Mouse (Mus musculus): ENCODE measurements around the gene Cpne5. TPM values are rescaled to one million over a fixed set of nuclear protein-coding genes. Genes with fewer than 3 reads are reported as not detected.

The Cpne5 gene
- total and polyA plus RNA-seq, 3 experiments = 0.19 to 1.0 TPM; not detected in 1

- no peak for DNase-seq (ENCODE audit: low read depth, low spot score)
- Histone ChIP-seq H3K9ac (ENCODE audit: control insufficient read depth, low read depth, low read length, poor library complexity, severe bottlenecking) (no peak overlapping the region), H3K27ac (ENCODE audit: control insufficient read depth, low read depth, low read length) (no peak overlapping the region), H3K4me3 (ENCODE audit: control insufficient read depth in 1 of 2, insufficient read depth in 1 of 2, low read depth in 2 of 2, low read length in 2 of 2) (no peak overlapping the region), H3K4me1 (ENCODE audit: control insufficient read depth in 1 of 2, insufficient read depth in 2 of 2, low read length in 2 of 2) (0 out of 4 replicates have a peak, but pooled peaks cover 0 to 3% of the 10 kb centered on the region in 2 experiments), H3K9me3 (replicated peaks; ENCODE audit: insufficient read depth, low read length) (no peaks in the 10 kb centered on the region), H3K27me3 (ENCODE audit: control insufficient read depth in 1 of 2, insufficient read depth in 2 of 2, low read length in 2 of 2) (no peaks in the 10 kb centered on the region), H3K36me3 (ENCODE audit: control insufficient read depth in 1 of 2, insufficient read depth in 2 of 2, low read length in 2 of 2) (no peaks in the 10 kb centered on the region), H3K79me2 (ENCODE audit: control insufficient read depth, insufficient read depth, low read length, poor library complexity) (no peaks in the 10 kb centered on the region)
- TF ChIP-seq TAL1 (IDR thresholded peaks at IDR 0.05; ENCODE audit: low read length) (no peak), POLR2AphosphoS5 (IDR thresholded peaks at IDR 0.05; ENCODE audit: borderline replicate concordance, low read depth, low read length) (no peak), ZMIZ1 (IDR thresholded peaks at IDR 0.05; ENCODE audit: low read depth, low read length) (no peak), ZC3H11A (IDR thresholded peaks at IDR 0.05; ENCODE audit: low read depth, low read length) (no peak), RCOR1 (IDR thresholded peaks at IDR 0.05; ENCODE audit: low read depth, low read length) (no peak), JUND (IDR thresholded peaks at IDR 0.05; ENCODE audit: low read depth, low read length) (no peak), ZKSCAN1 (IDR thresholded peaks at IDR 0.05; ENCODE audit: low read depth, low read length) (no peak), GABPA (IDR thresholded peaks at IDR 0.05; ENCODE audit: low read depth, low read length) (no peak), MYC (IDR thresholded peaks at IDR 0.05; ENCODE audit: low read depth, low read length) (no peak), CHD1 (IDR thresholded peaks at IDR 0.05; ENCODE audit: low read depth, low read length) (no peak), EP300 (IDR thresholded peaks at IDR 0.05; ENCODE audit: low read depth in 1 of 2, low read length in 2 of 2) (no peak)
These were observed 115.2 kb downstream of the Cpne5 start for GRCm38 (mm10) chr17:29122817-29123216.

DNA sequence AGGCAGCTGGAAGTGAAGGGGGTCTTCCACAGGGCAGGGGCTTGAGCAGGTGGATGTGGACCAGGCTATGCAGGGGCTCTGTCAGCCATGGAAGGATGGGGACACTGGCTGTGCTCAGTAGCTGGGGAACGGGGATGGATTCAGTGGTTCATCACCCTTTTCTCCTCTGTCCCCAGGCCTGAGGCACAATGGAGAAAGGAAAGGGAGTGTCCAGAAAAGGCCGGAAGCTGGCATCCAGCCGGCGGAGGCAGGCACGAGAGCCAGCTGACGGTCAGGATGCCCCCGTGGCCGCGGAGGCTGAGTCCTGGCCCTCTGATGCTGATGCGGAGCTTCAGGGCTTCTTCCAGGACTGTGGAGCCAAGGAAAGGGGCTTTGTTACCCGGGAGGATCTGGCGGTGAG is 117.3 kb downstream of the Cpne5 start:
- Histone ChIP-seq H3K79me2 (ENCODE audit: control insufficient read depth, insufficient read depth, low read length, poor library complexity) (no peaks in the 10 kb centered on the region), H3K9me3 (replicated peaks; ENCODE audit: insufficient read depth, low read length) (no peaks in the 10 kb centered on the region), H3K4me3 (ENCODE audit: control insufficient read depth in 1 of 2, insufficient read depth in 1 of 2, low read depth in 2 of 2, low read length in 2 of 2) (no peak overlapping the region), H3K27me3 (ENCODE audit: control insufficient read depth in 1 of 2, insufficient read depth in 2 of 2, low read length in 2 of 2) (no peaks in the 10 kb centered on the region), H3K4me1 (ENCODE audit: control insufficient read depth in 1 of 2, insufficient read depth in 2 of 2, low read length in 2 of 2) (0 out of 4 replicates have a peak, but pooled peaks cover 0 to 3% of the 10 kb centered on the region in 2 experiments), H3K9ac (ENCODE audit: control insufficient read depth, low read depth, low read length, poor library complexity, severe bottlenecking) (no peak overlapping the region), H3K36me3 (ENCODE audit: control insufficient read depth in 1 of 2, insufficient read depth in 2 of 2, low read length in 2 of 2) (no peaks in the 10 kb centered on the region), H3K27ac (ENCODE audit: control insufficient read depth, low read depth, low read length) (no peak overlapping the region)
- TF ChIP-seq GATA1 (IDR thresholded peaks at IDR 0.05; ENCODE audit: low read depth, low read length) = no peak
- no peak for TF ChIP-seq BHLHE40 (IDR thresholded peaks at IDR 0.05; ENCODE audit: borderline replicate concordance, low read depth, low read length)
- no peak for TF ChIP-seq ETS1 (IDR thresholded peaks at IDR 0.05; ENCODE audit: low read depth, low read length)
- TF ChIP-seq POLR2A (IDR thresholded peaks at IDR 0.05; ENCODE audit: control insufficient read depth in 1 of 2, insufficient read depth in 1 of 2, low read depth in 1 of 2, low read length in 2 of 2, poor library complexity in 1 of 2) = no peak
- TF ChIP-seq MAX (IDR thresholded peaks at IDR 0.05; ENCODE audit: low read length) = no peak
- TF ChIP-seq CTCF (IDR thresholded peaks at IDR 0.05 in 2 of 3, conservative IDR thresholded peaks at IDR 0.05 in 1 of 3; ENCODE audit: control insufficient read depth in 1 of 3, insufficient read depth in 1 of 3, low read depth in 2 of 3, low read length in 3 of 3, poor library complexity in 1 of 3, severe bottlenecking in 1 of 3) = no peak
- TF ChIP-seq MYB (IDR thresholded peaks at IDR 0.05; ENCODE audit: low read depth, low read length) = no peak
- TF ChIP-seq ELF1 (IDR thresholded peaks at IDR 0.05; ENCODE audit: low read depth, low read length) = no peak
- TF ChIP-seq RCOR1 (IDR thresholded peaks at IDR 0.05; ENCODE audit: low read depth, low read length) = no peak
- TF ChIP-seq TCF12 (IDR thresholded peaks at IDR 0.05; ENCODE audit: low read depth, low read length) = no peak
- no peak for TF ChIP-seq CHD2 (IDR thresholded peaks at IDR 0.05; ENCODE audit: low read length)
- no peak for TF ChIP-seq JUND (IDR thresholded peaks at IDR 0.05; ENCODE audit: low read depth, low read length)
- TF ChIP-seq E2F4 (IDR thresholded peaks at IDR 0.05; ENCODE audit: borderline replicate concordance, low read depth, low read length) = no peak
- TF ChIP-seq USF2 (IDR thresholded peaks at IDR 0.05; ENCODE audit: borderline replicate concordance in 1 of 2, insufficient read depth in 1 of 2, low read depth in 1 of 2, low read length in 2 of 2) = no peak
- no peak for DNase-seq (ENCODE audit: low read depth, low spot score)
